Mouse (Mus musculus) adrenal gland, postnatal 25 days (tissue): ENCODE measurements around the gene Otx2. TPM values are rescaled to one million over a fixed set of nuclear protein-coding genes. Genes with fewer than 3 reads are reported as not detected.

Source experiments
- DNase-seq: peaks from one replicate; pipeline ENCODE4 v3.0.0; 2021; ENCODE audit warnings: mixed read lengths
- long read RNA-seq: library from polyadenylated mRNA; stranded (forward); transcript quantifications from one replicate; pipeline ENCODE4 v2.0.0, GENCODE M21; 2021
- total RNA-seq: library from RNA; stranded (reverse); gene quantifications from 2 replicates; pipeline ENCODE4 v1.2.3, GENCODE M21; 2021

Otx2 gene
- not detected in 2 replicates for total RNA-seq
- long read RNA-seq: 0 reads

DNA sequence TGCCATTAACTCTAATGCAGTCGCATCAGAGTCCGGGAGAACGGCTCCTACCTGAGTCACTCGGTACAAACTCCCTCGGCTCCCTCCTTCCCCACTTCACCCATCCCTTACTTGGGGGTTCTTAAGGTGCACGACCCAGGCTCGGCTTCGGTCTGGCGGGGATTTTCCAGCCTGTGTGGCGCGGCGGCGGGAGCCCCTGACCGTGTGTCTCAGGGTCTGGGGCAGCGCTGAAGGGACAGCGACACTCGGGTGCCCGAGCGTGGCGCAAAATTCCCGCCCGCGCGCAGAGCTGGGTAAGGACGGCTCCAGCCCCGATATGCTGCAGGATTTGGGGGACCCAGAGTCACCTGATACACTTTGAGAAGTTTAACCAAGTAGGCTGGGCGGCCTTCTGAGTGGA is at the start of gene Otx2:
Gene Otx2, minus strand, starts transcription at position 279 of the 400 bp plus-strand sequence.
- DNase-seq: no peak

DNA sequence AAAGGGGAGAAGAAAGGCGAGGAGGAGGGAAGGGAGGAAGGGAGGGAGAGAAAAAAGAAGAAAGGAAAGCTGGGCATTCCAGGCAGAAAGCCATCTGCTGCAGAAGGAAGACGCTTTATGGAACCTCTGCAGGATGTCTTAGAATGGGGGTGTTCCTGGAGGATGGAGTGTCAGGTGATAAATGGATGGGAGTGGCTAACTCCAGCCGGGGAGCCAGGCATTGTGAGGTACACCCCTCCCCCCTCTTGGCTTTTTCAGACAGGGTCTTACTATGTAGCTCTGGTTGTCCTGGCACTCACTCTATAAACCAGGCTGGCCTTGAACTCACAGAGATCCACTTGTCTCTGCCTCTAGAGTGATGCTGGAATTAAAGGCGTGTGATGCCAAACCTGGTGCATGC is 49.1 kb upstream of the Otx2 start:
- no peak for DNase-seq

DNA sequence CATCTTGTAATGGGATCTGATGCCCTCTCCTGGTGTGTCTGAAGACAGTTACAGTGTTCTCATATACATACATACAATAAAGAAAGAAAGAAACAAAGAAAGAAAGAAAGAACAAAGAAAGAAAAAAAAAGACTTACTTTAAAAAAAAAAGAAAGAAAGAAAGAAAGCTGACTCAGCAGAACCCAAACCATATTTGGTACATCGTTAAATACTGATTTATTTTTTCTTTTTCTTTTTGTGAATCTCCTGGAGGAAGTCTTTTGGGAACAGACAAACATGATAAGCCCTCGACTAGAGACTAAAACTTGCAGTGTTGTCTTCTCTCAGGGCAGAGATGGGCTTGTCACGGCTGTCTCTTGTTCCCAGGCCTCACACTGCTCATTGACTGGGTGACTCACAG is 45.7 kb upstream of the Otx2 start:
- DNase-seq: no peak

DNA sequence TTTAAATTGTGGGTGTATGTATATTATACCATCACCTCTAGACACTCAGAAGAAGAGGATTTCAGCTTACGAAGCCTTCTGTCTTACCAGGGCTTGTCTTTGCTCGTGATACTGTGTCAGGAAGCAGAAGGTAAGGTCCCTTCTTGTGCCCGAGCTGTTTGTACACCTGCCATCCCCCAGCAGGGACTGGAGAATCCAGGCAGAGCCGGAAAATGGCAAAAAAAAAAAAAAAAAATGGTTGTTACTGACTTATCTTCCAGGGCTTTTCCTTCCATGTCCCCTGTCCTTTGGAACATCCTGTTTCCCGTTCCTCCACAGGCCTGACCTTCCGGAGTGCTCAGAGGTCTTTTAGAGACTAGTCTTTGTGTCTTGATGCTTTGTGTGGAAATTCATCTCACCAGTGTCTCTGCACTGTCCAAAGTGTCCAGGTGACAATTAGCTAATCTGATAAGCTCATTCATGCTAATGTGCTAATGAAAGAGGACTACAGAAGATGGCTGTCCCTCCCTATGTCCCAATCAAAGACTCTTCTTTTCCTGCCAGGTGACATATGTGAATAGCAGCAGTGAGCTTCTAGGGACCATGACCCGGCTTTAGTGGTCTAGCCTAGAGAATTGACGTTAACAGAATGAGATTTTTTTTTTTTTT is 44.1 kb upstream of the Otx2 start:
- DNase-seq: no peak

GRCm38 (mm10) chr14:48716456-48716855 is 42.8 kb upstream of the Otx2 start:
- no peak for DNase-seq

GRCm38 (mm10) chr14:48710871-48711370 is 37.3 kb upstream of the Otx2 start:
- no peak for DNase-seq

GRCm38 (mm10) chr14:48710062-48710870 is 36.6 kb upstream of the Otx2 start:
- DNase-seq: no peak

- peak; percentile 2 for DNase-seq
Measured at GRCm38 (mm10) chr14:48709371-48710061, 35.9 kb upstream of the Otx2 start.

- DNase-seq: no peak
Measured at GRCm38 (mm10) chr14:48707844-48708383, 34.3 kb upstream of the Otx2 start.

GRCm38 (mm10) chr14:48707391-48707790 is 33.8 kb upstream of the Otx2 start:
- no peak for DNase-seq

DNA sequence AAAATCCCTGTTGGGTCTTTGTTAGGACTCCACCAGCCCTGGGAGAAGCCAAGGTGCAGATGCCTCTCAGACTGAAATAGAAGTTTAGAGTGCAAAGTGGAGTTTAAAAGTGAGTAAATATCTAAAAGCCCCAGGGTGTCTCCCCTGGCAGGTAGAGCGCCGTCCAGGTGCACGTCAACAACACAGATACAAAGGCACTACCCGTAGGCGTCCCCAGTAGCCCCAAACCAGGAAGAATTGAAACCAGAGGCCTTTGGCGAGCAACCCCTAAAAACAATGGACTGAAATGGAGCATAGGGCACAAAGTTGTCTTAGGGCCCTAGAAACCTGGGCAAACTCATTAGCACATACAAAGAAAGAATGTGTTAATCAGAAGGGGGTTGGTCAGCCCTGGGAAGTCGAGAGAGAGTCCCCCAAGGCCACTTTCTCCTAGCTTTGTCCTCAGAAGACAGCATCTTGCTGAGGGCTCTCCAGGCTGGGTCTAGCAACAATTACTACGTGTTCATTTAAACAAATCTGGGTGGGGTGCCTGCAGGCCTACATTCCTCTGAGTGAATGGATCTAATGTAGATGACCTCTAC is 27.3 kb upstream of the Otx2 start:
- no peak for DNase-seq

DNA sequence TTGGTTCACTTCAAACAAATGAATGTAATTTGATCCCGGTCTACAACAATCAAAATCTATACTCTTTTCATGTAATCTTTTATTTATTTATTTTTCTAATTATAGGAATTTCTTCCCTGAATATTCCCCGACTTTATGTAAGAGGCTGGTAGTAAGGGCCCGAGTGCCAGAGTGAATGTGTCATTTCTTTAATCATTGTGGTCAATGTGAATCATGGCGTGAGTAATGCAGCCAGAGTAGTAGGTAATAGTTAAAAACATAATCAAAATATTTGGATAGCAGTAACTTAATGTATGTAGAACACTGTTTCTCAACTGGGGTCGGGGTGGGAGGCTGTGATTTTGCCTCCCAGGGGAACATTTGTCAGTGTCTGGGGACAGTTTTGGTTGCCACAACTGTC is 6.0 kb upstream of the Otx2 start:
- no peak for DNase-seq

- DNase-seq: no peak
Measured at GRCm38 (mm10) chr14:48678674-48679073, 5.1 kb upstream of the Otx2 start.

DNA sequence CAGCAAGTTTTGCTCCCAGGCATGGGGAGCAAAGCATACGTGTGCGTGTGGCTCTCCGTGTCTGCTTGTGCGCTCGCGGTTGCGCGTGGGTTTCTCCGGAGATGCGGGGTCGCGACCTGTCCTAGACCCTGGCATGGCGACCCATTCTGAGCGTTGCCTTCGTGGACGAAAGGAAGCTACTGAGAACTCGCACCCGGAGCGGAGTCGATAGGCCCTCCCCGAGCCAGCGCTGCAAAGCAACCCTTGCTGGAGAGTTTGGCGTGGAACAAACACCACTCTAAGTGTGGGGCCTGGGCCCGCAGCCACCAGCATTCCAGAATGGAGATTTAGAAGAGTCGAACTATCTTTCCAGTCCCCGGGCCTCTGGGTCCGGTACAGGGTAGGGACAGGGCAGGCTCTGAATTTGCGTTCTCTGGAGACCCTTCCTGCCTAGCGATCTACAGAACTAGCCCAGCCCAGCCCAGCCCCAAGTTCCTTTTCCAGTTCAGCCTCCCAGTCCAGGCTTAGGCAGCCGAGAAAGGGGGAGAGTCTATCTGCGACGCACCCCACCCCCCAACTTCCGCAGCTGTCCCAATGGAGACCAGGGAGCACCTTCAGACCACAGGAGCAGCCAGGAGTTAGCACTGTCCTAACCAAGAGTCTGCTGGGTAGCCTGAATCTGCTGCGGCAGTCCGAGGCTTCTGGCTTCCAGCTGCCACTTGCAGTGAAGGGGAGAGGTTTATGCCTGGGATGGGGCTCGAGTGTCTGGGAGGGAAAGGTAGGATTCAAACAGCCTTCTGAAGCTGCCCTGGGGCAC is 615 bp upstream of the Otx2 start:
- DNase-seq: no peak

DNA sequence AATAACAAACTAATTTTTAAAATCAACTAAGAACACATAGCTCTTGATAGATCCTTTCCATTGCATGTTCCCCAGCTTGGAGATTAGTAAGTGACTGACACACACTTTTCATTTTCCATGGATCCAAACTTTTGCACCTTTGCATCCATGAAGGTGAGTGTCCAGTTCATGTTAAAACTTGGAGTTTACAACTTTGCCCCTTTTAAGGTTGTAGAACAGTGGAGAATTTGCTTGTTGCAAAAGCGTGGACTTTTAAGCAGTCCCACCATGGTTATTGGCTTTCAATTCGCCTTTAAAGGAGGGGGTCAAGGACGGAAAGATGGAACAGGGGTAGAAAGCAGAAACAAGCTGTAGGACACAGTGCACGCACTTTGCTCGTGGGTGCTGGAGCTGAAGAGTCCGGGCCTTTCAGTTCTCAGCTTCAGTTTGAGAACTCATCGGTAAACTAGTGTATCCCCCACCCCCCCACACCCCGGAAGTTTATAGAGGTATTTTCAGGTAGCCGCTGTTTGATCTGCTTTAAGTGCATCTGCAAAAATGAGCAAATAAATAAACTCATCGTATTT is 925 bp downstream of the Otx2 start:
- DNase-seq: no peak

DNA sequence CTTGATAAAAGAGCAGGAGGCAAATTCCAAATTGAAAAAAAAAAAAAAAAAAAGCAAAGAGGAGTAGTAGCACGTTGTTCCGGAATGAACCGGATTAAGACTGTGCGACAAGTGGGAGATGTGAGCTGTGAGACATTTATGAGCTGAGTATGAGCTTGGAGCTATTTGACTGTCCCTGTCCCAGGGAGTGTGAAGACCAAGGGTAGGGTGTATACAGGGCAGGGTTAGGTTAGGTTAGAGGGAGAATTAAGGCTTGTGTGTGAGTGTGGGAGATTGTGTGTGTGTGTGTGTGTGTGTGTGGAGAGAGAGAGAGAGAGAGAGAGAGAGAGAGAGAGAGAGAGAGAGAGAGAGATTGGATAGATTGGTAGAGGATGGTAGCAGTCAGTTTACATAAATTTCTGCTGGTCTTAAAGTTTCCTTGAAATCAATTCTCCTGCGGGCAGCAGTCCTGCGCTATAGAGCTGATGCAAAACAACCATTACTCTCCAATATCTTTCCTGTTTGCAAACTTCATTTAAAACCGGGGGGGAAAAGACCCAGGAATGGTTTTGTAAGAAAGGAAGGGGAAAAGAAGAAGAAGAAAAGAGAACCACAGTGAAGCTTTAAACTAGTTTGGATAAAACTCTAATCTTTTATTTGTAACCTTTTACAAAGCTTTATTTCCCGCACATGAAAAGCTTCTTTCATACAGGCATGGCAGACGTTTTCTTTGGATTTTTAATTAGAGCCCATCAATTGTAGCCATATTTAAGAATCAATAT is 2.0 kb downstream of the Otx2 start:
- no peak for DNase-seq

DNA sequence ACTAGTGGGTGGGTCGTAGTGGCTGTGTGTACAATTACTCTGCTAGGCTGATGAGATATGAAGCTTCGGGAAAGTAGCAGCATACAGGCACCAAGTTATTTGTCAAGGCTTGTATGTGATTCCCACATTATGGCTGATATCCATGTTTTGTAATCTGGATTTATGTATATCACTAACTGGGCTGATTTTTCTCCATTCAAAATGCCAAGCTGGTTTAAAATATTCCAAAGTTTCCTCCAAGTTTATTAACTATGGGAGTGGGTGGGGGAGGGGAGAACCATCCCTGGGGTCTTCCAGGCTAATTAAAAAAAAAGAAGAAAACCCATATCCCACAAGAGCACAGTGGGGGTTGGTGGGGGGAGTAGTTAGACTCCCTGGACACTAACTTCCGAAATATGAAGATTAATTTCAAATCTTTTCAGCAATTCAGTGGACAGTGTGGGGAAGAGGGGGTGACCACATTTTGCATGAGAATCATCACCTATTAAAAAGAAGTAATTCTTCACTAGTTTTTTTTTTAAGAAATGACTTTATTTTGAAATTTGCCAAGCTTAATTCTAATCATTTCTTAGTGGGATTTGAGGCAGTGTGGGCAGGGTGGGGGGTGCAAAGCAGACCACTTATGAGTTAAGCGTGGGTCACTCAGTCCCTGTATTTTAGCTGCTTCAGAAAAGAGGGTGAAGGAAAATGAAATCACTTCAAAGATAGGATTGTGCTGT is 2.7 kb downstream of the Otx2 start:
- no peak for DNase-seq

DNA sequence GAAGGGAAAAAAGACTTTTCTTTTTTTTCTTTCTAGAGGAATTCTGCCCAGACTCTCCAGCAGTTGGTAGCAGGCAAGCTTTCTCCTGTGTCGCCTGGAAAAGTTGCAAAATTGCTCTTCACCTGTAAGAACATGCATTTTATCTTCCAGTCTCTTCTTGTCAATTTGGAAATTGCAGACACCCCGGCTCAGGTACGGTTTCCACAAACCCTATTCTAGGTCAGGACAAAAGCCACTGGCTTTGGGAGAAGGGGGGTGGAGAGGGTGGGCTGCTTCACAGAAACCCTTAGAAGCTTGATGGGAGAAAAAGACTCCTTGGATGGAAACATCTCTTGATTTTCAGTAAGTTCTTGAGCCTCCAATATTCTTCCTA is 3.4 kb downstream of the Otx2 start:
- DNase-seq: no peak

- no peak for DNase-seq
Measured at GRCm38 (mm10) chr14:48669541-48670257, 3.9 kb downstream of the Otx2 start.
